Mouse (Mus musculus): ENCODE data around the gene Elfn1.
A peak's percentile ranks its signal among the peaks of the same experiment; 100 is the strongest.

Elfn1 gene

DNA sequence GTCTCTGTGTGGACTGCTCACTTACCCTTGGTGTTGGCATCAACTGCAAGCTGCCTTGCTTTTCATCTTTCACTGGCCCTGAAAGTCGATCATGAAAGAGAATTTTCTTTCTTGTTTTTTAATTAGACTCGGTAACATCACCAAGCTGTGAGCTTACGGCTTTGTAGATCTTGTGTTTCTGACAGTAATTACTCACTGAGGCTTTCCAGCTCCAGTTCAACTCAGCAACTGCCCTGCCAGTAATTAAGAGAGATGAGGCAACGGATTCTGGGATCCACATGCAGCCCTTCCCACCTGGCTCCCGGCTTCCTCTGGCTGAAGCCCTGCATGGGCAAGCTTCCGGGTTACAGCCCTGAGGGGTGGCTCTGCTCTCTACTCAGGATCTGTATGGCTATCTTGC is 115.1 kb downstream of the Elfn1 start:
- DNase-seq (ENCODE audit: low spot score in 2 of 2): no peak

DNA sequence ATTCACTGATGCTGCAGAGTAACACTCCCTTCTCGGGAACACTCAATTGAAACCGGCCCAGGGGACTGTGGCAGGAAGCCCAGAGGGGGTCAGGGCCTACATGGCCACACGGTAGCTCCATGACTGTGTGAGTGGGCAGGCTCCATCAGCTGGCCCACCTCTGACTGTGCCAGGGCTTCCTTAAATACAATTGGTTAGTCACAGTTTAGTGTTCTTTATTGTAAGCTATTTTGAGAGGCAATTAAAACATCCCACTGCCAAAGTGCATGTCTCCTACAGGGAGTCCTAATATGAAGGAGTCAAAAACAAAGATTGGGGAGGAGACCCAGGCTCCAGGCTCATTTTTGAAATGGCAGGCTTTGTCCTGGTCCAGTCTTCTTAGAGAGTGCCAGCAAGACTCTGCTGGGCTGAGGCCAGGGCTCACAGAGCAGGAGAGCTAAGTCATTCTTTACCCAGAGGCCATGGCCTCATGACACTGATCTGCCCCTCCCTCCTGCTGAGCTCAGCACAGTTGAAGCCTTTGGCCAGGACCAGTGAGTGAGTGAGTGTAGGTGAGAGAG is 116.3 kb downstream of the Elfn1 start:
- peak; percentile 28 to 54 for DNase-seq (ENCODE audit: low spot score in 2 of 2)

Measured in left cerebral cortex, adult 9 months (tissue).